Mouse (Mus musculus) adrenal gland, adult 2 months (tissue): ENCODE measurements around the gene Nt5m. TPM values are rescaled to one million over a fixed set of nuclear protein-coding genes. Genes with fewer than 3 reads are reported as not detected.

Experiments
- DNase-seq: peaks from one replicate; pipeline ENCODE4 v3.0.0; 2021
- polyA plus RNA-seq: library from polyadenylated mRNA; depleted of rRNA; stranded (reverse); fragments of >200 nt; gene quantifications from 2 replicates; pipeline ENCODE4 v1.2.3, GENCODE M21; 2012; rRNA removed
- total RNA-seq, 2 experiments: library from RNA; stranded (reverse); gene quantifications; 2 replicates each; pipeline ENCODE4 v1.2.3; 2021

Nt5m gene
- total and polyA plus RNA-seq, 3 experiments: 27.2 to 51.1 (median 33.0) TPM

- DNase-seq: no peak
Observed at GRCm38 (mm10) chr11:59906521-59907123, 67.4 kb downstream of the Nt5m start.

DNA sequence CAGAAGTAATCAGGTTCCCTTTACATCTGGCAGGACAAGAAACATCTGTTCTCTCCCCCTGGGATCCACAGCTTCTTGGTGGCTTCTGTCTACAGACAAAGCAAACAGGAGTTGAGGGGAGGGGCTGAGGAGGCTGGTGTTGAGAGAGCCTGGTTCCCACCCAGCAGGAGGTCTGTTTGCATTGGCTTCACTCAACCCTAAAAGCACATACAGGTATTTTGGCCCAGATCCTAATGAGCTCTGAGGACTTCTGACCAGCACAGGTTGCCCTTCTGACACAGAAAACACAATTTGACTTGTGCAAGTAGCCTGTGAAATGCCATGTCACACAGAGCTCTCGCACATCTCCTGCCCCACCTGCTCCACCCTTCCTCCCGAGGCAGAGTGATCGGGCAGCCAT lies 69.2 kb downstream of the Nt5m start:
- no peak for DNase-seq

GRCm38 (mm10) chr11:59910586-59910985 lies 71.3 kb downstream of the Nt5m start:
- no peak for DNase-seq

DNA sequence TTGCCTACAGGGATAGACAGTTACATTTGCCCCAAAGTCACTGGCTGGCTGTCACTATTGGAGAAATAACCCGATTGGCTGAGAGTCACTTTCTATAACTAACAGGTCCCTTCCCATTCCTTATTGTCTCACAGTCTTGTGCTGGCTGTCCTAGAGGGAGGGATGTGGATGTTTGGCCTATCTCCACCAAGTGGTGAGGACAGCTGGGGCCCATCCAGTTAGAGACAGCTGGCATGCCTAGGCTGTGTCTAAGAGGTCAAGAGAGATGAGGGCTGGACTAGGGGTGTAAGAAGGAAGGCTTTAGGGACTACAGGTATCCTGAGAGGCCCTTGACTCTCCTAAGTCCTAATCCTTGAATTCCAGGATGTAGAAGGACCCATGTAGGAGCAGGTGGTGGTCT lies 72.3 kb downstream of the Nt5m start:
- DNase-seq: no peak

GRCm38 (mm10) chr11:59913702-59914101 lies 74.5 kb downstream of the Nt5m start:
- peak; percentile 42 for DNase-seq

- DNase-seq: peak; percentile 38
Observed at GRCm38 (mm10) chr11:59918014-59918413, 78.8 kb downstream of the Nt5m start.

GRCm38 (mm10) chr11:59919401-59919800 lies 80.2 kb downstream of the Nt5m start:
- no peak for DNase-seq

DNA sequence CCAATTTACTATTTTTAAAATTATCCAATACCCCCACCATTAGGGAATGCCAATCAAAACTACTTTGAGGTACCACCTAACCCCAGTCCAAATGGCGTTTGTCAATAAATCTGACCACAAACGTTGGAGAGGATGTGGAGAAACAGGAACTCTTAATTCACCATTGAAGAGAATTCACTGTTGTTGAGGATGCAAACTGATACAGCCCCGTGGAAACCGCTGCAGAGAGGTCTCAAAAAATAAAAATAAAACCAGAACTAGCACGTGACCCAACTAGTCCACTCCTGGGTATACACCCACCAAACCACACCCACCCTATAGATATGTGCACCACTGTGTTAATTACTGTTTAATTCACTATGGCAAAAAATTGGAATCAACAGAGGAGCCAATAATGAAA lies 81.1 kb downstream of the Nt5m start:
- DNase-seq: no peak

- no peak for DNase-seq
Observed at GRCm38 (mm10) chr11:59921265-59921664, 82.0 kb downstream of the Nt5m start.

DNA sequence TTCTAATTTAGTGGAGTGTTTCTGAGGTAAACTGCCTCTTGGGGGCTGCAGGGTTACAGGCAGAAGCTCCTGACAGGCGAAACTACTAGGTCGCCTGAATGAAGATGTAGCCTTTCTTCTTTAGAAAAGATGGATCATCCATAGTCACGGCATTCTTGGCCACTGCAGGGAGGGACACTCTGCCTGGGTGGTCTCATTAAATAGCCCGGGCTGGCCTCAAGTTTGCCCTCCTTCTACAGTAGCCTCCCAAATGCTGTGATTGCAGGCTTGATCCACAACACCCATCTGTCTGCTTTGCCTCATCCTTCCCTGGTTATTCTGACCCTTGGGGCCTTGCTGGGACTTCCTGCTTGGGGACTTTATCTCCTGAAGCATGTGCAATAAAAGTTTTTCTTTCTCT lies 90.8 kb downstream of the Nt5m start:
- DNase-seq: no peak

Other genes with a start within 250 kb of the Nt5m start
- gene Olfr223, start 246.2 kb upstream of the Nt5m start, total RNA-seq: not detected
- gene Olfr223, start 246.2 kb upstream of the Nt5m start, polyA plus RNA-seq: not detected in 2 replicates
- 100 to 1,000 TPM; 190 to 233 TPM for gene Mprip, start 178.1 kb upstream of the Nt5m start, total RNA-seq
- 48.0 and 79.6 TPM in 2 replicates for gene Mprip, start 178.1 kb upstream of the Nt5m start, polyA plus RNA-seq
- gene Pld6, start 51.8 kb upstream of the Nt5m start, total RNA-seq: 1 to 10 TPM; 1.7 to 2.6 TPM
- gene Pld6, start 51.8 kb upstream of the Nt5m start, polyA plus RNA-seq: 10.6 and 12.5 TPM in 2 replicates
- gene Flcn, start 29.4 kb upstream of the Nt5m start, total RNA-seq: 10 to 100 TPM; 45.1 to 88.0 TPM
- 71.5 and 72.1 TPM in 2 replicates for gene Flcn, start 29.4 kb upstream of the Nt5m start, polyA plus RNA-seq
- gene Cops3, start 391 bp downstream of the Nt5m start, total RNA-seq: 100 to 1,000 TPM in 1 of 2 experiments, 10 to 100 TPM in 1; 91.3 to 109 TPM
- gene Cops3, start 391 bp downstream of the Nt5m start, polyA plus RNA-seq: 16.7 and 18.2 TPM in 2 replicates
- 10 to 100 TPM; 23.4 to 32.5 TPM for gene Med9, start 108.8 kb downstream of the Nt5m start, total RNA-seq
- 42.9 and 47.6 TPM in 2 replicates for gene Med9, start 108.8 kb downstream of the Nt5m start, polyA plus RNA-seq
- 10 to 100 TPM; 20.7 to 43.3 TPM for gene Rasd1, start 125.5 kb downstream of the Nt5m start, total RNA-seq
- 24.8 and 31.6 TPM in 2 replicates for gene Rasd1, start 125.5 kb downstream of the Nt5m start, polyA plus RNA-seq
- 10 to 100 TPM in 1 of 2 experiments, 1 to 10 TPM in 1; 8.4 to 12.5 TPM for gene Pemt, start 207.0 kb downstream of the Nt5m start, total RNA-seq
- 11.2 and 13.1 TPM in 2 replicates for gene Pemt, start 207.0 kb downstream of the Nt5m start, polyA plus RNA-seq